Mouse (Mus musculus): ENCODE measurements around the gene Ccdc121. TPM values are rescaled to one million over a fixed set of nuclear protein-coding genes. Genes with fewer than 3 reads are reported as not detected.

Ccdc121 gene
- polyA plus RNA-seq, 1 experiment from 2014 or later = 0.36 TPM

DNA sequence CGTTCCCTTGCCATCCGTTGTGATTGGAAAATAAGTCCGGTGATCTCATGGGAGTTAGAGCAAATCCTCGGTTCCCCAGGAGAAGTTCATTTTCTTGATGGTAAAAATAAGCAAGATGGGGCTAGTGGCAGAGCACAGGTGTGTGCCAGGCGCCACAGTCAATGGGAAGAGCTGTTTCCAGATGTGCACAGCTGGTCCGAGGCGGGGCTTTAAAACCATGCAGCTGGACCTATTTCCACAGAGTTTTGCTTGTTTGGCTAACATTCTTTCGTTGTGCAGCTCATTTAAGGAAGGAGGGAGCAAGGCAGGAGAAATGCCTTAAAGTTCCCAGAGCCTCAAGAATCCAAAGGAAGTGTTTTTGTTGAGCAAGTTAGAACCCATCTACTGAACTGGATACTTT lies 49.8 kb downstream of the Ccdc121 start:
- ATAC-seq (ENCODE audit: low read depth) (no peak), DNase-seq (ENCODE audit: low spot score) (peak; percentile 53)
- WGBS = 45% methylated on average over 8 of the region's 8 CpGs
- no peak overlapping the region for H3K4me3 ChIP-seq (ENCODE audit: low read depth, low read length)
- no peak overlapping the region for H3K27ac ChIP-seq (replicated peaks; ENCODE audit: low read depth, low read length)
- peaks cover 9% of the 10 kb centered on the region for H3K4me1 ChIP-seq (ENCODE audit: control insufficient read depth, insufficient read depth, low read length)
- no peaks in the 10 kb centered on the region for H3K36me3 ChIP-seq (ENCODE audit: control insufficient read depth, insufficient read depth, low read length)
- no peaks in the 10 kb centered on the region for H3K27me3 ChIP-seq (replicated peaks; ENCODE audit: control insufficient read depth, insufficient read depth, low read length)
- H3K9me3 ChIP-seq (ENCODE audit: control insufficient read depth, low read length) = no peaks in the 10 kb centered on the region
- H3K9ac ChIP-seq (ENCODE audit: low read depth, low read length) = no peak overlapping the region
- no peak overlapping the region for H3K4me2 ChIP-seq (ENCODE audit: low read depth, low read length)

GRCm38 (mm10) chr1:181460283-181460682 lies 51.0 kb downstream of the Ccdc121 start:
- H3K27ac ChIP-seq (replicated peaks; ENCODE audit: low read depth, low read length) = no peak overlapping the region
- H3K9ac ChIP-seq (ENCODE audit: low read depth, low read length) = no peak overlapping the region
- no peaks in the 10 kb centered on the region for H3K36me3 ChIP-seq (ENCODE audit: control insufficient read depth, insufficient read depth, low read length)
- DNase-seq (ENCODE audit: low spot score) (no peak), ATAC-seq (ENCODE audit: low read depth) (no peak)
- H3K9me3 ChIP-seq (ENCODE audit: control insufficient read depth, low read length) = no peaks in the 10 kb centered on the region
- WGBS = 77% methylated on average over 2 of the region's 2 CpGs
- no peaks in the 10 kb centered on the region for H3K27me3 ChIP-seq (replicated peaks; ENCODE audit: control insufficient read depth, insufficient read depth, low read length)
- H3K4me2 ChIP-seq (ENCODE audit: low read depth, low read length) = no peak overlapping the region
- H3K4me1 ChIP-seq (ENCODE audit: control insufficient read depth, insufficient read depth, low read length) = peaks cover 6% of the 10 kb centered on the region; the same call in 1 of the 2 replicates
- H3K4me3 ChIP-seq (ENCODE audit: low read depth, low read length) = no peak overlapping the region

Other genes with a start within 250 kb of the Ccdc121 start
- 1.3 and 1.6 TPM in 2 replicates for gene Cnih3, start 158.8 kb downstream of the Ccdc121 start, polyA plus RNA-seq (2014; fragmentation: Nextera tagmentation; extraction: Ambion mirVana)
- 1.7 and 1.8 TPM in 2 replicates for gene Dnah14, start 65.1 kb upstream of the Ccdc121 start, polyA plus RNA-seq (2014; fragmentation: Nextera tagmentation; extraction: Ambion mirVana)